Mouse (Mus musculus): ENCODE measurements around the gene Olfr556. TPM values are rescaled to one million over a fixed set of nuclear protein-coding genes. Genes with fewer than 3 reads are reported as not detected.
"Not testable (repeated sequence)": the region's sequence is repeated elsewhere in the genome, so short reads cannot be mapped to it uniquely, and the experiment has no call there.

Olfr556 gene
- total RNA-seq (2021) = not detected

DNA sequence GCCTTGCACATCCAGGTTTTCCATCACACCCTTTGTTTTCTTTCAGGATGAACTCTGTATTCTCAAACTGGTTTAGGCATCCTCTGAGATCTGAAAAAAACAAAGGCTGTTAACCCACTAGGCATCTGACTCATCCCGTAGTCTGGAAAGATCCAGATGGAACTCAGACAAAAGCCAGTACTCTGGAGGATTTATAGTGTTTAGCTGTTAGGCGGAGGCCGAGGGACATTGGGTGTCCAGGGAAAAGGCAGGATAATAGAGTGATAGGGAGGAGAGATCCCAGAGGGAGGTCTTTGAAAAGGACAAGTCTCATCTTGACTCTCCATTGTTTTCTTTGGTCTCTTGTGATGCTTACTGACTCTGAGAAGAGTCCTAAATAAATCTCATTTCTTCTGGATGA, at the start of gene Olfr556:
Gene Olfr556 (plus strand): TSS at position 301 of the 400 bp plus-strand sequence.
- intact Hi-C loops (cut with DNase I) = loop anchor here (2.0 kb wide), 1 partner anchor 254 kb away; no protein-coding TSS in a partner anchor
- DNase-seq (ENCODE audit: extremely low spot score in 1 of 2, low spot score in 2 of 2) = no peak

DNA sequence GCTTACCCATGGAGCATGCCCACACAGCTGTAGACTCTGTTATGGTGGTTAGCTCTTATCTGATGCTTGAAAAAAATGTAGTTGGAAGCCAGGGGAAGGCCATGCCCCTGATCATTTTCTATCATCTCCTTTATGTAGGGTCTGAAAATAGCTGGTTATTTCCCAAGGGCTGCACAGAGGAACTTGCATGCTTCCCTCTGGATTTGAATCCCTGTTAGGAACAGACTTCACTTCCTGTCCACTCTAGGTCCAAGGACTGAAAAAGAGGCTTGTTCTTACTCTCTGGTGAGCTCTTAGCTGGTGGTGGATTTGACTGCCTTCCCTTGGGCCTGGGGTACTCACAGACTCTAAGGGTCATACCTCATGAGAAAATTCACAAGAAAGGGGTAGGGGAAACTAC, 46.6 kb upstream of the Olfr556 start, which contains the start of gene Olfr553:
Gene Olfr553 (minus strand): TSS at position 101 of the 400 bp plus-strand sequence.
- DNase-seq (ENCODE audit: extremely low spot score in 1 of 2, low spot score in 2 of 2) = no peak
- intact Hi-C loops (cut with DNase I) = no loop called here

DNA sequence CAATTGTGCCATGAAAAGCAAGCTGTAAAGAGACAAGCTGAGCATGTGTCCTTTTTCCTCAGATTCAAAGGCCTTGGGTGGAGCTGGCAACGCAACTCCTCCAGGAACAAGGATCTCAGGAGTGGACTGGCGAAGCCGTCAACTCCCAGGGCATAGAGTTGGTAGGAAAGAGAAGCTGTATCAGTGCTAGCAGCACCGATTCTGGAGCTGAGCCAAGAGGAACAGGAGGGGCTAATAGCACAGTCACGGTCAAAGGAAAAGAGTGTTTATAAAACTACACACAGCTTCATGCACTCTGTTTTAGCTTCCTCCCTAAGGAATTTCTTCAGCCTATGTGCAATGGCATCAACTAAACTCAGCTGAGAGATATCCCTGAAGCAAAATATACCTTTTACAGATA, 45.1 kb upstream of the Olfr556 start:
- peak in 1 of 2 experiments; percentile 40 for DNase-seq (ENCODE audit: extremely low spot score in 1 of 2, low spot score in 2 of 2)
- intact Hi-C loops (cut with DNase I) = no loop called here

DNA sequence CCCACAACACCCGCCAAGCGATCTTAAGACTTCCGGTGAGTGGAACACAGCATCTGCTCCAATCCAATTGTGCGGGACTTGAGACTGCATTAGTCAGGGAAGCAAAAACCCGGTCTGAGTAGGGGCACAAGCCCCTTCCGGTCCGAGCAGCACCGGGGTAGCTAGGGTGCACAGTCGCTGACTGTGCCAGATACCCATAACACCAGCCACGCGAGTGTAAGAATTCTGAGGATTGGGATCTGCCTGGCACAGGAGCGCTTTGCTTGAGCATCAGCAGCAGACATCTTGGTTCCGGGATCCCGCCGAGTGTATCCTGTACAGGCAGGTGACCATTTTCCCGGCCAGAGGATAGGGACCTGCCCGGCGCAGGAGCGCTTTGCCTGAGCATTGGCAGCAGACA, 44.3 kb upstream of the Olfr556 start:
- intact Hi-C loops (cut with DNase I) = not testable (repeated sequence)

DNA sequence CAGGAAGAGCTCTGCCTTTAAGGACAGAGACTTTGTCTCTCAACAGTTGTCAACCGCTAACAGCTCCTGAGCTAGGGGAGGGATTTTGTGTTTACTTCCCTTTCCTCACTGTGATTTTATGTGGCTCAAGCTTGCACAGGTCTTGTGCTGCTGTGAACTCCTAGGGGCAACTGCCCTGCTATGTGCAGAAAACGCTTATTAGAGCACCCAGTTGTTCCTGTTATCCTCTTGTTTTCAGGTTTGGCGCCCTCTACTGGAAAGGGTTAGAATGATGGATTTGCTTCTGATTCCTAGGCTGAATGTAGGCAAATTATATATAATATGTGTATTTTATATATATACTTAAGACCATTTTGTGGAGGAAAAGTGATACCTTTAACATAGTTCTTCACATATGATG, 28.0 kb upstream of the Olfr556 start:
- DNase-seq (ENCODE audit: extremely low spot score in 1 of 2, low spot score in 2 of 2) = no peak
- intact Hi-C loops (cut with DNase I) = loop anchor here (5.0 kb wide), 1 partner anchor 129 kb away; no protein-coding TSS in a partner anchor

More for the DNA sequence above, 44.3 kb upstream of the Olfr556 start:
- DNase-seq (ENCODE audit: extremely low spot score in 1 of 2, low spot score in 2 of 2) = not testable (repeated sequence)

DNA sequence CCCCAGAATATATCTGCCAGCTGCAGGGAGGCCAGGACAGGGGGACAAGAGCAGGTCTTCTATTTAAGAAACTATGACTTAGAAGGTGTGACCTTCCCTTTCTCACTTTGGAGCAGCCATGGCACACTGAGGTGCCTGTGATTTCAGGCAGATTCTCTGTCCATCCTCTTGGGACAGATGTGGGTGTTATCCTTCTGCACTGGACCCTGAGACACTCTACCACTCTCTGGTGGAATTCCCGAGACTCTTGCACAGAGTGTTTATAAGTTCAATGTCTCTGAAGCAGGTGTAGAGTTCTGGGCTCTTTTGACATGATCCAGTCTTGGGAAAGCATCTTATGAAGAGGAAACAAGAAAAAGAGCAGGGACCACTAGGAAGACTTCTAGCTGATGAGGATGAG, 26.6 kb upstream of the Olfr556 start, which contains the start of gene Olfr554:
Gene Olfr554 (plus strand): TSS at position 301 of the 400 bp plus-strand sequence.
- no peak for DNase-seq (ENCODE audit: extremely low spot score in 1 of 2, low spot score in 2 of 2)
- intact Hi-C loops (cut with DNase I) = loop anchor here (5.0 kb wide), 1 partner anchor 131 kb away; no protein-coding TSS in a partner anchor

DNA sequence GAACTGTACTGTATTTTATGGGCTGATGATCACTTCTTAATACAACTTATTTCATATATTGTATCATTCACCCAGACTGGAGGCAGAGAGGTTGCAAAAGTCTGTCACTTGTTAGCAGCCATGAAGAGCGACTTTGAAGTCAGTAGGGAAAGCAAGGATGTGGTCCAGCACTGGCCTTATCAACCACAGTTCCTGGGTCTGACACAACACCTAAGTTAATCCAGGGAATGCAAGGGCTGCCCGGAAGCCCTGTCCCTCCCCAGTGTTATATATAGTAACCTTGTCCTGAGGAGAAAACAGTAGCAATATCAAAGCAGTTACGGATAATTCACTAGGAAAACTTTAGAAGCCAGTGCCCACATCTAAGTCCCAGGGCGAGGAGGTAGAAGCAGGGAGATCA, 19.8 kb upstream of the Olfr556 start:
- intact Hi-C loops (cut with DNase I); DNase-seq (ENCODE audit: extremely low spot score in 1 of 2, low spot score in 2 of 2): not testable (repeated sequence)

DNA sequence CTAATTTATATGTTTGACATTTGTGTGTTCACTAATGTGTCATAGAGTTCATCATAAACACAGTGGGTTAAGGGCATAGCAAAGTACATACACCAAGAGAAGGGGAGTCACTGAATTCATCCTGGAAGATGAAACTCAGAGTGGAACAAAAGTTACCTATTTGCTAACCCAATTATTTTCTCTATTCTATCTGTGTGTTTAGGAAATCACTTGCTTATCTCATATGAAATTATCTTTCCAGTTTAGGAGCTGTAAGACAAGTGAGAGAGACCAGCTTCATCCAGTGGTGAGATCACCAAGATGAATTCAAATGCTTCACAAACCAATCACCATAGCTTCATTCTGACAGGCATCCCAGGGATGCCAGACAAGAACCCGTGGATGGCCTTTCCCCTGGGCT, 6.2 kb upstream of the Olfr556 start, which contains the start of gene Olfr555:
Gene Olfr555 (plus strand): TSS at position 301 of the 400 bp plus-strand sequence.
- intact Hi-C loops (cut with DNase I) = loop anchor here (10.0 kb wide), 1 partner anchor 1216 kb away; no protein-coding TSS in a partner anchor
- DNase-seq (ENCODE audit: extremely low spot score in 1 of 2, low spot score in 2 of 2) = no peak

DNA sequence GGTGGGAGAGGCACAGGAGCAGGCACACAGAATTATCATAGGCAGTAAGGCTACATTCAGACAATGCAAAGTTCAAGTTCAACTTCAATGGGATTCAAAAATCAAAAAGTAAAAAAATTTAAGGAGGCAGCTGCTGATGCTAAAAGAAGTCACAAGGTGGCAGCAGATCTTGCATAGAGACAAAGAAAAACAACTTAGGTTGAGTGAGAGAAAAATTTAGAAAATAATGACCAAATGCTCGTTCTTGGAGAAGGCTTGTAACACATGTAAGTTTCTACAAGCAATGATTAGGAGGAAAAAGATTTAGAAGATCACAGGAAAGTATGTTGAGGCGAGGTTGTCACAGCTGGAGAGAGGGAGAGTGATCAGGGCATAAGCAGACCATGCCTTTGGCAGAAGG, 679 bp downstream of the Olfr556 start:
- DNase-seq (ENCODE audit: extremely low spot score in 1 of 2, low spot score in 2 of 2) = peak in 1 of 2 experiments; percentile 8
- intact Hi-C loops (cut with DNase I) = loop anchor here (2.0 kb wide), 1 partner anchor 253 kb away; no protein-coding TSS in a partner anchor

DNA sequence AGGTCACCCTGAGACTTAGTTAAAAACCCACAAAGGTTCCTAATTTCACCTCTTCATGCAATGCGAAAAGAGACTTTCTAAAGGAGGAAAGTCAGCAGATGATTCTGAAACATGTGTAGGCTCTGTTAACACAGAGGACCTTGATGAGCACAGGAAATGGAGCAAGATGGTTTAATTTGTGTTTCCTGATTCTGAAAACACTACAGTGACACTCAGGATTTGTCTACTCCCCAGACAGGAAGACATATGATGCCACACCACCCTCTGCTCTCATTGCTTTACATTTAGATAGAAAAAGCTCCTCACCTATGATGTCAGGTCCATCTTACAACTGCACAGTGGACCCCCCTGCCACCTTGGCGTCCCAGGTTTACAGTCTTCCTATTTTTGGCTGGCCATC, 11.5 kb downstream of the Olfr556 start:
- intact Hi-C loops (cut with DNase I) = no loop called here
- no peak for DNase-seq (ENCODE audit: extremely low spot score in 1 of 2, low spot score in 2 of 2)

DNA sequence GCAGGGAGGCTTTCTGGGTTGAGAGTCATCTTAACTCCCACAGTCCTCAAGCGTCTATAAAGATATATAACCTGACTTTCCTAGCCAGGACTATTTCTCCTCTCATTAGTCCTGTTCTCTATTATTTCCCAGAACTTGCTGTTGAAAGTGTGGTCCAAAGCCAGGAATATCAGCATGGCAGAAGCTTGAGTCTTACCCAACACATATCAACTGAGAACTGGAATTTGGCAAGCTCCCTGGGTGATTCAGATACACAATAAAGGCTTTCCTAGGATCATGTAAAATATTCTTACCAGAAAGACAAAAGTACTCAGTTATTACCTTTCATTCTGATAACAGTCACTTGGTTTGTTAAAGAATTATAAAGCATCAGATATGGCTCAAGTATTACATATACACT, 17.2 kb downstream of the Olfr556 start:
- intact Hi-C loops (cut with DNase I) = loop anchor here (10.0 kb wide), 1 partner anchor 167 kb away; no protein-coding TSS in a partner anchor
- no peak for DNase-seq (ENCODE audit: extremely low spot score in 1 of 2, low spot score in 2 of 2)

DNA sequence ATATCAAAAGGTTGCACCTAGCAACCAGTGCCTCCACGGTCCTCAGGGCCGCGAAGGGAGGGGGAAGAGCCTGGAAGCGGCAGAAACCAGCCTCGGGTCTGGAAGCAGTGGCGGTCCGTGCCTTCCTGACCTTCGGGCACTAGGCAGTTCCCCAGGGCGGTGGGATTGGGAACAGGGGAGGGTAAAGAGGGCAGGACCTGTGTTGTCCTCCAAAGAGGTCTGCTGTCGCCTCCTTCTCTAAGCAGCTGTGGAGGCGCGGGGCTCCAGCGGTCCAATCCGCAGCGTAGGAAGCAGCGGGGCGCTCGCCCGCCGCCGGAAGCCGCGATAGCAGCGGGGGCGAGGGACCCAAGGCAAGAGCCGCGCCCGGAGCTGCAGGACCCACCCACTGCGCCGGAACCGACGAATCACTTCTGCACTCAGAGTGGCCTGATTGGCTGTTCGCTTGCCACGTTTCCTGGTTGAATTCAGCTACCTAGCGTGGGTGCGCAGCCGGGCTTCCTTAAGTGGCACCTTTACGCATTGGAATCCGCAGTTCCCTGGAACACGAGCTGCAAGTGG, 22.3 kb downstream of the Olfr556 start, which contains the start of gene Trim68:
Gene Trim68 (minus strand): TSS at position 384 of the 558 bp plus-strand sequence.
- intact Hi-C loops (cut with DNase I) = loop anchor here (10.0 kb wide), 1 partner anchor 172 kb away; no protein-coding TSS in a partner anchor
- peak; percentile 87 to 94 for DNase-seq (ENCODE audit: extremely low spot score in 1 of 2, low spot score in 2 of 2)

DNA sequence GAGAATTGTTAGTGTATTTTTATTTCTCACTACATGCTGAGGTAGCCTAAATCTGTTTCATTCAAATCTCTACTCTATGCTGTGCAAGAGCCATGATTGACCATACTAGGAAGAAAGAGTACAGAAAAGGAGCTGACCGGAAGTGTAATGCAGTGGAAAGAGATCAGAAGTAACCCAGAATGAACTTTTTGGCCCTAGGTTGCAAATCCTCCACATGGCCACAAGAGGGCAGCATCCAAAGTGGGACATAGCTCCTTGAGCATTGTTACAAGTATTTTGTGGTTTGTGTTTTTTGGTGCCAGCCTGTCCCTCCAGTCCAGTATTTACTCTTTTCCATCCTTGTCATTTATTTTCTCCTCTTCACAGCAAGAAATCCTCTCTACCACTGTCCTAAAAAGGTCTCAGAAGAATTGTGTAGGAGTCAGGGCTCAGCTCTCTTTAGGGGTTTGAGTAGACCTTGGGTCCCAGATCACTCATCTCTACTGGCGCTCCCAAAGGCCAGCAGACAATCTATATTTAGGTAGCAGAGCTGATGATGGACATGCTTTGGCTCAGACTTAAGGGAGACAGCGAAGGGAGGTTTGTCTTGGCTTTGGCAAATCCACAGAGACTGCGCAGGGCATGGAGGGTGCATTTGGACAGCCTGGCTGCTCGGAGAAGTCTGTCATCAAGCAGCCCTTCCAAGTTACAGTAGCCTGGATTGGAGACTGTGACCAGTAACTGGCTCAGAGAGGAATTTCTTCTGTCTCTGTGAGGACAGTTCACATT, 30.8 kb downstream of the Olfr556 start, which contains the start of gene Olfr557:
Gene Olfr557 (plus strand): TSS at position 553 of the 768 bp plus-strand sequence.
- DNase-seq (ENCODE audit: extremely low spot score in 1 of 2, low spot score in 2 of 2) = no peak
- intact Hi-C loops (cut with DNase I) = loop anchor here (10.0 kb wide), 1 partner anchor 219 kb away; the partner anchor contains the start of gene Olfr571

DNA sequence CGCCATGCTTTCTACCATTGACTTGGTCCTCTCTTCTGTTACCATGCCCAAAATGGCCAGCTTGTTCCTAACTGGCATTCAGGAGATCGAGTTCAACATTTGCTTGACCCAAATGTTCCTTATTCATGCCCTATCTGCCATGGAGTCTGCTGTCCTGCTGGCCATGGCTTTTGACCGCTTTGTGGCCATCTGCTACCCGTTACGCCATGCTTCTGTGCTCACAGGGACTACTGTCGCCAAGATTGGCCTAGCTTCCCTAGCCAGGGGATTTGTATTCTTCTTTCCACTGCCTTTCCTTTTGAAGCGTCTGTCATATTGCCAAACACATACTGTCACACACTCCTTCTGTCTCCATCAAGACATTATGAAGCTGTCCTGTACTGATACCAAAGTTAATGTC, 33.8 kb downstream of the Olfr556 start:
- intact Hi-C loops (cut with DNase I) = loop anchor here (10.0 kb wide), 1 partner anchor 216 kb away; the partner anchor contains the start of gene Olfr571
- DNase-seq (ENCODE audit: extremely low spot score in 1 of 2, low spot score in 2 of 2) = no peak

DNA sequence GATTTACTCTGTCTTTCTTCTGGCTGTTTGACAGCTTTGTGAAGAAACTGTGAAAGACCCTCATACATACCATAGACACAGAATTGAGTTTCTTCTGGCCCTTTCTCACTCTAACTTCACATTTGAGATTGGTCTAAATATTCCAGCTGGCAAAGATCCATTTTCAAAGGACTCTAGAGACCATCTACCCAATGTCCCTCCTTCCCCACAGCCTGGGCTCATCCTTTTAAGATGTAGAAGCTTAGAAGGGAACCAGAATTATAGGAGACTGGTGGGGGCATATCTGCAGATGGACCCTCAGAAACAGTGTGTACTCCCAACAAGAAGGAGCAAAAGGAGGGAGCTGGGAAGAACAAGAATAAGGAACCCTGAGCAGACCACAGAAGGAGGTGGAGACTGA, 37.2 kb downstream of the Olfr556 start, which contains the start of gene Olfr558:
Gene Olfr558 (plus strand): TSS at position 301 of the 400 bp plus-strand sequence.
- DNase-seq (ENCODE audit: extremely low spot score in 1 of 2, low spot score in 2 of 2) = no peak
- intact Hi-C loops (cut with DNase I) = no loop called here

DNA sequence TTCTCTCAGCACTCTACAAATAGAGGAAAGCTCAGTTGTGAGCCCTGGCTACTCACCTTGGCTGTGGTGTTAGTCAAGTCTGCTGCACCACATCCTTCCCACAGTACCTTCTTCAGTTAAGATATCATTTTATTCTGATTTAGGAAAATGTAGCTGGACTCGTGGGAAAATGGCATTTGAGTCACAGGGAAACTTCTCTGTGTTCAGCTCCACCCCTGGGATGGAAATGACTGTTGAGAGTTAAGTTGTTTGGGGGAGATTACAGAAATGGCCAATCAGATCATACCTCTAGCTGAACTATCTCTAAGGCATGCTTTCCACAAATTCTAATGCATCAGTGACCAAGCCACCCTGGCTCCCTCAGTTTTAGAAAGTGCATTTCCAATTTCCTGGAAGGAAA, 54.3 kb downstream of the Olfr556 start, which contains the start of gene Olfr33:
Gene Olfr33 (minus strand): TSS at position 101 of the 400 bp plus-strand sequence.
- no peak for DNase-seq (ENCODE audit: extremely low spot score in 1 of 2, low spot score in 2 of 2)
- intact Hi-C loops (cut with DNase I) = no loop called here

Measured in left cerebral cortex, postnatal 10 days (tissue).